Mouse (Mus musculus) CH12.LX (cell line): ENCODE measurements around the gene Mon2. TPM values are rescaled to one million over a fixed set of nuclear protein-coding genes. Genes with fewer than 3 reads are reported as not detected.
A peak's percentile ranks its signal among the peaks of the same experiment; 100 is the strongest.

Source experiments
- DNase-seq: peaks from one replicate; pipeline ENCODE4 v3.0.0-alpha.2; 2013; ENCODE audit errors: extremely low read depth
- H3K27ac ChIP-seq: 2 replicates; pipeline ENCODE4 v1.5.1; 2012; ENCODE audit warnings: low read depth, mild to moderate bottlenecking, control low read depth, moderate library complexity; ENCODE audit not compliant: insufficient read depth
- H3K27me3 ChIP-seq: replicated peaks from 2 replicates; pipeline ENCODE3; 2012; ENCODE audit warnings: inconsistent platforms
- H3K36me3 ChIP-seq, 2 experiments: replicated peaks in 1 of 2; 2 replicates each; pipeline versions ENCODE3 to v1.6.1; 2012; ENCODE audit warnings: inconsistent platforms in 1 of 2, low read length in 1 of 2, mild to moderate bottlenecking in 1 of 2, mixed read lengths in 1 of 2, moderate library complexity in 1 of 2; ENCODE audit not compliant: control insufficient read depth in 1 of 2, insufficient read depth in 1 of 2
- H3K4me1 ChIP-seq, 2 experiments: 2 replicates each; pipeline ENCODE4 v1.6.1; 2012; ENCODE audit warnings: inconsistent platforms in 1 of 2, moderate library complexity in 1 of 2; ENCODE audit not compliant: insufficient read depth in 2 of 2, control insufficient read depth in 1 of 2
- H3K4me2 ChIP-seq: 2 replicates; pipeline ENCODE4 v1.6.1; 2012; ENCODE audit warnings: low read depth, mild to moderate bottlenecking, control low read depth; ENCODE audit not compliant: poor library complexity, insufficient read depth, severe bottlenecking
- H3K4me3 ChIP-seq, 3 experiments: fragments of 150-350 bp in 1 of 3; sonication (generic) in 1 of 3; replicated peaks in 1 of 3; 2 replicates each; pipeline versions ENCODE3 to v1.5.1; 2011 to 2012; ENCODE audit warnings: low read depth in 2 of 3, low read length in 2 of 3, mild to moderate bottlenecking in 2 of 3, moderate library complexity in 2 of 3, control low read depth in 1 of 3, improper control_type of control experiment in 1 of 3, inconsistent platforms in 1 of 3, mixed read lengths in 1 of 3; ENCODE audit not compliant: poor library complexity in 1 of 3
- H3K79me2 ChIP-seq: replicated peaks from 2 replicates; pipeline ENCODE4 v1.6.1; 2012; ENCODE audit warnings: mild to moderate bottlenecking, moderate library complexity; ENCODE audit not compliant: control insufficient read depth, poor library complexity, insufficient read depth, severe bottlenecking; ENCODE audit errors: extremely low read depth
- H3K9ac ChIP-seq: 2 replicates; pipeline ENCODE4 v1.6.1; 2012; ENCODE audit warnings: low read depth, mild to moderate bottlenecking, control low read depth, moderate library complexity; ENCODE audit not compliant: insufficient read depth
- H3K9me3 ChIP-seq: replicated peaks from 2 replicates; pipeline ENCODE3; 2012; ENCODE audit warnings: low read length, inconsistent platforms, mixed read lengths
- CHD1 ChIP-seq: IDR thresholded peaks from 2 replicates; pipeline ENCODE4 v1.6.1; 2012; ENCODE audit warnings: low read depth, low read length, improper control_type of control experiment, inconsistent platforms
- CHD2 ChIP-seq: IDR thresholded peaks from 2 replicates; pipeline ENCODE4 v1.6.1; 2011; ENCODE audit warnings: low read length, improper control_type of control experiment
- HCFC1 ChIP-seq: IDR thresholded peaks from 2 replicates; pipeline ENCODE4 v1.6.1; 2012; ENCODE audit warnings: low read depth, mild to moderate bottlenecking, inconsistent platforms, low read length, improper control_type of control experiment
- MAFK ChIP-seq: IDR thresholded peaks from 2 replicates; pipeline ENCODE4 v1.6.1; 2011; ENCODE audit warnings: low read length, improper control_type of control experiment; ENCODE audit not compliant: insufficient replicate concordance
- MAX ChIP-seq: IDR thresholded peaks from 2 replicates; pipeline ENCODE4 v1.6.1; 2011; ENCODE audit warnings: low read length, improper control_type of control experiment
- NRF1 ChIP-seq: IDR thresholded peaks from 2 replicates; pipeline ENCODE4 v1.6.1; 2014; ENCODE audit warnings: low read depth, mild to moderate bottlenecking, inconsistent platforms, low read length, improper control_type of control experiment, moderate library complexity
- SIN3A ChIP-seq: IDR thresholded peaks from 2 replicates; pipeline ENCODE4 v1.6.1; 2012; ENCODE audit warnings: low read length, improper control_type of control experiment, inconsistent platforms
- UBTF ChIP-seq: IDR thresholded peaks from 2 replicates; pipeline ENCODE4 v1.6.1; 2012; ENCODE audit warnings: low read depth, mild to moderate bottlenecking, inconsistent platforms, low read length, improper control_type of control experiment, moderate library complexity
- USF2 ChIP-seq: conservative IDR thresholded peaks from 2 replicates; pipeline ENCODE4 v1.6.1; 2011; ENCODE audit warnings: low read depth, low read length, improper control_type of control experiment
- ZNF384 ChIP-seq: IDR thresholded peaks from 2 replicates; pipeline ENCODE4 v1.6.1; 2012; ENCODE audit warnings: low read depth, low read length, improper control_type of control experiment, inconsistent platforms
- dilution Hi-C: fragments of 300-500 bp; cut with MboI; formaldehyde crosslinking; loops from 2 replicates; pipeline ENCODE4 v1.14.3; 2020; ENCODE audit warnings: low sequenced_read_pairs; ENCODE audit not compliant: extremely low pct_unique_long_range_greater_than_20kb, extremely low pct_ligation_motif_present
- in situ Hi-C: fragments of 300-500 bp; cut with MboI; formaldehyde crosslinking; loops from 3 replicates; pipeline ENCODE4 v1.14.3; 2019; ENCODE audit warnings: low sequenced_read_pairs, low pct_ligation_motif_present, low pct_unique_long_range_greater_than_20kb, mixed read lengths
- polyA plus RNA-seq: library from polyadenylated mRNA; unstranded; fragments of >175 nt; gene quantifications from 2 replicates; pipeline ENCODE4 v1.2.1, GENCODE M21; 2012; ENCODE audit warnings: low read depth; ENCODE audit not compliant: insufficient read length
- total RNA-seq, 2 experiments: library from RNA; depleted of rRNA; stranded (reverse); fragments of 300-350 nt in 1 of 2; fragments of >200 nt in 1 of 2; gene quantifications; 2 replicates each; pipeline ENCODE4 v1.2.3; 2012 to 2014

The Mon2 gene
- total and polyA plus RNA-seq, 3 experiments, result 18.6 to 31.0 (median 28.8) TPM

- dilution Hi-C loops, result no loop called here
- peak overlapping the region; percentile 82 to 91 (median 86) for H3K4me3 ChIP-seq
- H3K27ac ChIP-seq, result peak overlapping the region; percentile 89; the same call in 1 of the 2 replicates
- H3K36me3 ChIP-seq, result peaks cover 0 to 14% of the 10 kb centered on the region in 2 experiments
- in situ Hi-C loops, result no loop called here
- H3K4me2 ChIP-seq, result peak overlapping the region; percentile 91
- no peaks in the 10 kb centered on the region for H3K9me3 ChIP-seq
- peaks cover 18% of the 10 kb centered on the region for H3K79me2 ChIP-seq
- H3K4me1 ChIP-seq, result peaks cover 8 to 35% of the 10 kb centered on the region in 2 experiments; a peak in 3 of 4 replicates
- no peaks in the 10 kb centered on the region for H3K27me3 ChIP-seq
- peak overlapping the region; percentile 95 for H3K9ac ChIP-seq
- TF ChIP-seq CHD2 (no peak), CHD1 (0 out of 2 replicates have a peak, but pooled peaks have one; percentile 91), MAFK (no peak), SIN3A (peak; percentile 36; the same call in 1 of the 2 replicates), MAX (no peak), UBTF (no peak), NRF1 (no peak), ZNF384 (peak; percentile 10; the same call in 1 of the 2 replicates)
- DNase-seq, result no peak
Observed at GRCm38 (mm10) chr10:122984531-122985251, 91.6 kb downstream of the Mon2 start.

GRCm38 (mm10) chr10:122983579-122984530 lies 92.5 kb downstream of the Mon2 start:
- Histone ChIP-seq H3K27me3 (no peaks in the 10 kb centered on the region), H3K4me2 (peak overlapping the region; percentile 91)

More at GRCm38 (mm10) chr10:122983579-122984530, 92.5 kb downstream of the Mon2 start:
- H3K27ac ChIP-seq, result no peak overlapping the region
- DNase-seq, result no peak
- H3K4me3 ChIP-seq, result peak overlapping the region; percentile 56 to 91 (median 86)
- dilution Hi-C loops (no loop called here), in situ Hi-C loops (no loop called here)
- peaks cover 18% of the 10 kb centered on the region for H3K79me2 ChIP-seq
- no peaks in the 10 kb centered on the region for H3K9me3 ChIP-seq
- H3K9ac ChIP-seq, result peak overlapping the region; percentile 95
- H3K36me3 ChIP-seq, result peaks cover 0 to 18% of the 10 kb centered on the region in 2 experiments
- TF ChIP-seq HCFC1, result no peak
- no peak for TF ChIP-seq USF2
- H3K4me1 ChIP-seq, result peaks cover 8 to 35% of the 10 kb centered on the region in 2 experiments; a peak in 3 of 4 replicates
